Mouse (Mus musculus) kidney, adult 18-20 months (tissue): ENCODE measurements around the gene Trmt2a.
"Not testable (repeated sequence)": the region's sequence is repeated elsewhere in the genome, so short reads cannot be mapped to it uniquely, and the experiment has no call there.

Experiments
- DNase-seq: peaks from one replicate; pipeline ENCODE4 v3.0.0; 2021

Gene Trmt2a

DNA sequence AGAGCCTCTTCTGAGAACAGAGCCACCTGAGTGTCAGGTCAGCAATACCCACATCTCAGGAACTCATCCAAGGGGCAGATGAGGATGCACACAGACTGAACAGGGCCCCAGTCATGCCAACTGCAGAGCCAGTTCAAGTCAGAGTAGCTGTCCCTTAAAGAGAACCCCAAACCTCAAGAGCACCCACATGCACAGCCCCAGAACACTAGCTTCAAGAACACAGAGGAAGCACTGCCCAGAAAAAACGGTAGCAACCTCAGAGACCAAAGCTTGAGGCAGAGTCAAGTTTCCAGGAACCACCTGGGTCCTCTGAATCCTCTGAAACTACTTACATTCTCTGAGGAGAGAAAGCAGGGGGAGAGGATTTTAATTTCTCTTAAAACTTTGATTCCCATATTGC is 15.0 kb upstream of the Trmt2a start:
- DNase-seq: no peak

DNA sequence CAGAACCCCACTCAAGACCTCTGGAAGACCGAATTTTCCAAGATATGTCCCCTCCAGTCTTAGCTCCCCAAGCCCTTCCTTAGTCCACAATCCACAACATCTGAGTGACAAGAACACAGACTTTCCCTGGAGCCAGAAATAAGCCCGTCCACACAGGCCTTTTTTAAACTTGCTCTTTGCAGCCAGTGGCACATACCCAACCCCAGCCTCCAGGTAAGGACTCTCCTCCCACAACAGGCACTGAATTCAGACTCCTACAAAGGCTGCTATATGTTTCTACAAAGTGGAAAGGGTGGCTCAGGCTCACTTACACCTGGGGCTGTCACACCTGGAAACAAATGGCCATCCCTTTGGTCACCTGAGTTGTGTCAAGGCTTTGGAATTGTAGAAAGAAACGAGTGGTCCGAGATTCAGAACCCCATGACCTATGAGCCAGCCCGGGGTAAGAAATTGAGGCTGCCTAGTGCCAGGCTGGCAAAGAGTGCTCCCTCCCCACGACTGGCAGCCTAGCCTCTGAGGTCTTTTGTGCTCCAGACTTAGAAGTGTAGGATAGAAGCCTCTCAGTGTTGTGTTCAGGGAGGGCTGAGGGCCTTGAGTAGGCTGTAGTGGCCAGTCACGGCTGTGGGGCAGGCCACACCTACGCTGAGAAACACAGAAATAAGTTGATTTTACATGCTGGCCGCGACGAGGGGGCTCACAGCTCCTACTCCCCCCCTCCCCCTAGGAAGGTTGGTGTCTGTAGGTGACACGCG is 14.4 kb upstream of the Trmt2a start:
- DNase-seq: peak; percentile 27

DNA sequence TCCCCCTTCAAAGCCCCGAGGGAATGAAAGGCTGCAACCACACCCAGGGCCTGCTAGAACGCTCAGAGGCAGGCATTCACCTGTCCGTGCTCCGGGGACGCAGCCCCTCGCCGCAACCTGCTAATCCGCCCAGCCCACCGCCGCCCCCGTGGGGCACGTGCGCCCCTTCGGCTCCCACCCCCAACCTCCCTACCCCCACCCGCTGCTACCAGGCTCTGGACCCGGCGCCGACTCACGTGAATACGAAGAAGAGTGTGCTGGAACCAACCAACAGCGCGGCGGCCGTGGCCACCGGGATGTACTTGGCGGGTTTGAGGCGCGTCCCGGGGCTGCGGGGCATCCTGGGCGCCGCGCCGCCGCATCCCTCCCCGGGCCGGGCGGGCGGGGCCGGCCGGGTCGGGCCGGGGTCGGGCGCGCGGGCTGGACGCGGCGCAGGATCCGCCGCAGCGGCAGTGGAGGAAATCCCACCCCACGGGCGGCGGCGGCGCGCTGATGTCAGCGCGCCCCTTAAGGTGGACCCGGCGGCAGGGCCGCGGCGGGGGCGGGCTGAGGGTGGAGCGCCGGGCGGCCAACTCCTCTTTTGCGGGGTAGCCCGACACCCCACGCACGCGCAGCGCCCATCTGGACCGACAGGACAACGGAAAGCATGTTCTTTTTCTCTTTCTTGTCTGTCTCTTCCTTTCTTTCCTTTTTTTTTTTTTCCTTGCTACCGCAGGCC is 13.6 kb upstream of the Trmt2a start, which contains the start of gene Zdhhc8:
Gene Zdhhc8 (minus strand): TSS at position 466 of the 718 bp plus-strand sequence.
- DNase-seq: no peak

DNA sequence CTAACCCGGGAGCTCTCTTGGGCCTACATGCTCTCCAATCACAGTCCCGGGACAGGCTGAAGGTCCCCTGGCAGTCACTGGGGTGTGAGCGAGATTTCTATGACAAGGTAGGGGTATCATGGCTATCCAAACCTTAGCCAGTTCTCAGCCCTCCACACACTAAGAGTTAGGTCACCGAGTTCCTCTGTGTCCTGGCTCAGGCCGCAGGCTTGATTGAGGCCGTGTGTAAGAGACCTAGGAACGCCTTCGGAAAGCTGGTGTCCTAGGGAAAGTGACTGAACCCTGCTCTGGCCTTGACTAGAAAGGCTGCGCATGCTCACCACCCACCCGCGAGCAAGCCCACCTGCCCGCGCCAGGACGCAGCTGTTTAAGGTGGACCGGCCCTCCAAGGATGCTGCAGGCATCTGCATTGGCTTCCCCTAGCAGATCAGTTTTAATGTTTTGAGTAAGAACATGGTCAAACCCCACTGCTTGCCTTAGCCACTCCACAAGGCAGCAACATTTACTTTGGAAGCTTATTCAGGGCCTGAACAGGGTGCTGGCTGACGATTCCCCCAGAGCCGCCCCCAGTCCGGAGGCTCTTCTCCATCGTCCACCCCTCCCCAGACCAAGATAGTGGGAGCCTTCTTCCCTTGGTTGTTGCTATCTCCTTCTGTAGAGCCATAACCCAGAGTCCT is 13.0 kb upstream of the Trmt2a start:
- DNase-seq: peak; percentile 78

DNA sequence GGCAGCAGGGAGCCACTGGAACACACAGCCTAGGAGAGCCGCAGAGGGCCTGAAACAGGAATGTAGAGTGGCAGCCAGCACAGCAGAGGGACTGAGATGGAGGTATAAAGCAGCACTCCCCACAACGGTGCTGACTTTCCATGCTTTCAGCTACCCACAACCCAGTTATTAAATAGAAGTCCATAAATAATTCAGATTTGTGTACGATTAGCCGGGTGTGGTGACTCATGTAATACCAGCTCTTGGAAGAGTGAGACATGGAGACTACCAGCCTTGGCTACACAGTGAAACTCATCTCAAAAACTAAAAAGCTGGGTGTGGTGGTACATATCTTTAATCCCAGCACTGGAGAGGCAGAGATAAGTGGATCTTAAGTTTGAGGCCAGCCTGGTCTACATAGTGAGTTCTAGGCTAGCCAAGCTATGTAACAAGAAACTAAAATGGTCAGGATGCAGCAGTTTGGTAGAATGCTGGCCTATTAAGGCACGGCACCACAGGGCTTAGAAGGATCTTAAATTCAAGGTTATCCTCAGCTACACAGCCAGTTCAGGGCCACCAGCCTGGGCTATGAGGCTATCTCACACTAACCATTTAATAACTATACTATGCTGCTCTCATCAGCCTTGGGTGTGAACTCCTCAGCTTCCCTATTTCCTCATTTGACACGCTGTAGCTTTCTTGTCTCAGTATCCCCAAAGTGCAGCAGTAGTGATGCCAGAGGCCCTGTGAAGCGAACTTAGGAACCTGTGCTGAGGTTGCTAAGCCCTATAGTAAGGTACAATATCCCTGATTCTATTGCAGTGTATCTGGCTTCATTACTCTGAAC is 11.6 kb upstream of the Trmt2a start:
- no peak for DNase-seq

DNA sequence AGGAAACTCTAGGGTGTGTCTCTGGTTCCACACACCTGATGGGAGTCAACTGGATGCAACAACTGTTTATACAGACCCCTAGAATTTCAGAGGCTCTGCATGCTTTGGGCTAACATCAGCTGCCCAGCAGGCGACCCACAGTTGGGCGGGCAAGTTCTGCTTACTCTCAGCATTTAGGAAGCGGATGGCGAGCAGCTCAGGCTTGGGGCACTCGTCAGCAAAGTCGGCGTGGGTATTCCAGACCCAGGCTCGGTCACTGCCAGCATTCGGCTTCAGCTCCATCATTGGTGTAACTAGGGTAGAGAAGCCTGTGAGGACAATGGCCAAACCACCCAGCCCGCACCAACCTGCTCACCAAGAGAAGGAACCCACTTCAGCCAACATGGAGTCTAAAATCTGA is 6.9 kb upstream of the Trmt2a start:
- no peak for DNase-seq

DNA sequence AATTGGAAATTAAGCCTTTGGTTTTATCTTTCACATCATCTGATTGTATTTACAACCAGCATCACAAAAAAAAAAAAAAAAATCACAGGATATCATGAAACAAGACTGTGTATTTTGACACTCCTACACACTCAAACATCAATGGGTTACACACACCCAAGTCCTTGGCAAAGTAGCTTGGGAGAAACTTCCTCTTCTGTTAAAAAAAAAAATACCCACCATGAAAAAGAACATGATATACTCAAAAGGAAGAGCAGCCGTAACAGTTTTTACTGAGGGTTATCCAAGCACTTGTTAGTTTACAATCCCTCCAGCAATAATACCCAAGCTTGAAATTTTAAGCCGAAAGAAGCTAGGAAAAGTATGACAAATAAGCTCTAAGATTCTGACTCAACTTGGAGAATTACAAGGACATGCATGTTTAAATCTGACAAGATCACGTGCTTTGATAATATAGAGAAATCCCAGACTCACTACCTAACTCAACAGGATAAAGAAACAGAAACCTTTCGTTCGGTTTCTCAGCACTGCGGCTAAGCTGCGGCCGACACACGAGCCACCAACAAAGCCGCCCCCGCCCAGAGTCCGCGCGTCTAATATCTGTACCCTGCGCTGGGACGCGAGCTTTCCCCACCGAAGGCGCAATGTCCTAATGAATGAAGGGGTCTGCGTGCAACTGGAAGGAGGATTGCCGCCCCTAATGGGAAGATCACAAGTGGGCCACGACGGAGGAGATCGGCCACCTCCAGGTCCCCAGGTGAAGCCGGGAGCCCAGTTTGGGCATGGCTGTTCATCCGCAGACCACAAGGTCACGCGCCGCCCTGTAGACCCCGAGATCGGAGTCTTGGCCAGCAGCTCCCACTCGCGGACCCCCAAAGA is 719 bp upstream of the Trmt2a start:
- no peak for DNase-seq

DNA sequence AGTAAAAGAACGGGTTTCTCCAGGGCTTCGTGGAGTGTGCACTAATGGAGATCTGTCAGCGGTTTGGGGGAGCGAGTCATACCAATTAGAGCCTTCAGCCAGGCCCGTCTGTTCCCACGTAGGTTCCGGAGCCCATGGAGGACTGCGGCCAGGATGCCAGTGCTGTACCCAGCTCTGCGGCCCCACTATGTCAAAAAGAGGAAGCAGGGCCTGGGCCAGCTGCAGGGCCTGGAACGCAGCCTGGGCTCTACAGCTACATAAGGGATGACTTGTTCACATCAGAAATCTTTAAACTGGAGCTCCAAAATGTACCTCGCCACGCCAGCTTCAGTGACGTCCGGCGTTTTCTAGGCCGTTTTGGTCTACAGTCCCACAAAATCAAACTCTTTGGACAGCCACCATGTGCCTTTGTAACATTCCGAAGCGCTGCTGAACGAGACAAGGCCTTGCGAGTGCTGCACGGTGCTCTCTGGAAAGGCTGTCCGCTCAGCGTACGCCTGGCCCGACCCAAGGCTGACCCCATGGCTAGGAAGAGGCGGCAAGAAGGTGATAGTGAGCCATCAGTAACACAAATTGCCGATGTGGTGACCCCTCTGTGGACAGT is 987 bp downstream of the Trmt2a start:
- peak; percentile 41 for DNase-seq

DNA sequence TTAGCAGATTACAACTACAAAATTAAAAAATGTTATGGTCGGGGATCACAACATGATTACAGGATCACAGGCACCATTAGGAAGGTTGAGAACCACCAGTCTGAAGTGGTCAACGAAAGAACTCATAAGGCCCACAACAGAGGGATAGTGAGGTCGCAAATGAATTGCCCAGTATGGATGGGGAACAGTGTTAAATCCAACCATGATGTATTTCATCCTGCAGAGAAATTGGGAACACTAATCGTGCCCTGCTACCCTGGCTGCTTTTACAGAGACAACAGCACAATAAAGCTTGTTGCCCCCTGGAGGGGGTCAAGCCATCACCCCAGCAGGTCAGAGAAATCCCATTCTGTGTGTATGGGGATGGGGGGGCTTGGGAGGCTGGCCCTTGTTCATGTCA is 1.8 kb downstream of the Trmt2a start:
- no peak for DNase-seq

DNA sequence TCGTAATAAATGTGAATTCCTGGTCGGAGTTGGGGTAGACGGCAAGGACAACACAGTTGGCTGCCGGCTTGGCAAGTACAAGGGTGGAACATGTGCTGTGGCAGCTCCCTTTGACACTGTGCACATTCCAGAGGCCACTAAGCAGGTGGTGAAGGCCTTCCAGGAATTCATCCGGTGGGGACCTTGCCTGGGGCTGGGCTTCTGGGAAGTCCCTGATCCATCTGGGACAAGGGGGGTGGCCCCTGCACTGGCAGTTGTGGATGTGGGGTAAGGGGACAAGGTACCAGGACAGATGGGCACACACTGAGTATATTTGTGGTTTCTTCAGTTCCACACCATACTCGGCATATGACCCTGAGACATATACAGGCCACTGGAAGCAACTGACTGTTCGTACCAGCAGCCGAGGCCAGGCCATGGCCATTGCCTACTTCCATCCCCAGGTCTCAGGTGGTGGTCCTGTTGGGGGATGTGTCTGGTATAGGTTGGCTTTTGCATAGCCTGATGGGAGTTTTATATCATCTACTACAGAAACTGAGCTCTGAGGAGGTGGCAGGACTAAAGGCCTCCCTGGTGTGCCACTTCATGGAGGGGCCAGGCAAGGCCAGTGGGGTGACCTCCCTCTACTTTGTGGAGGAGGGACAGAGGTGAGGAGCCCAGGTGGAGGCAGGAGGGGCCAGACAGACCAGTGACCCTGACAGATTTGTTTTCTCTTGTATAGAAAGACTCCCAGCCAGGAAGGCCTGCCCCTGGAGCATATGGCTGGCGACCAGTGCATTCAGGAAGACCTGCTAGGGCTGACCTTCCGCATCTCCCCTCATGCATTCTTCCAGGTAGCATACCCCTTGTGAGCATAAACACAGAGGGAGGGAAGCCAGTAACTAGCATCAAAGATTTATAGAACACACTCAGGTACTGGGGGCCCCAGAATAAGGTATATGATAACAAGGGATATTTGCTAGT is 2.6 kb downstream of the Trmt2a start:
- DNase-seq: no peak

DNA sequence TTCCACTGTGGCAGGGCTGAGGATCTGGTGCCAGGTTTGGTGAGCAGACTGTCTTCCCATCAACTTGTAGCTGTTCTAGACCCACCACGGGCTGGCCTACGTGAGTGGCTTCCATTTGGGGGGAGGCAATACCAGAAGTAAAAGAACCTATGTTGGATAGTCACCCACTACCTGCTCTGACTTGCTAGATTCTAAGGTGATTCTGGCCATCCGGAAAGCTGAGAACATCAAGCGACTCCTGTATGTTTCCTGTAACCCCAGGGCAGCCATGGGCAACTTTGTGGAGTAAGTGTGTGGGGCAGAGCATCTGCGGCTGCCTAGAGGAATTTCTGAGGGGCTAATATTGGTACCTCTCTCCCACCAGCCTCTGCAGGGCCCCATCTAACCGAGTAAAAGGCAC is 4.3 kb downstream of the Trmt2a start:
- DNase-seq: no peak

DNA sequence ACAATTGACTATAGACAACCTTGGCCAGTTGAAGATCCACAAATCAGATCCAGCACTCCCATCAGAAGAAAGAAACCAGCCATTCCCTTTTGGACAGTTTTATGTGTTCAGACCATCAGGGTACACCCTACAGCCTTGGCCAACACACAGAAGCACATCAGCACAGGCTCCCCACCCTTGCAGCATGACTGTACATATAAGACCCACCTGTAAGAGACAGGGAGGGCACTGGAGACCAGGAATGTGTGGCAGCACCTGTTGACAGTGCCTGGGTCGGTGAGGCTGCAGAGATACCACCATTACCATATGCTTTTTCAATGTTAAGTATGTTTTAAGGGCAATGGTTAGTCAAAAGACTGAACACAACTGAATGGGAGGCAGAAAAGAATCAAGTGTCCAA is 5.4 kb downstream of the Trmt2a start:
- no peak for DNase-seq

DNA sequence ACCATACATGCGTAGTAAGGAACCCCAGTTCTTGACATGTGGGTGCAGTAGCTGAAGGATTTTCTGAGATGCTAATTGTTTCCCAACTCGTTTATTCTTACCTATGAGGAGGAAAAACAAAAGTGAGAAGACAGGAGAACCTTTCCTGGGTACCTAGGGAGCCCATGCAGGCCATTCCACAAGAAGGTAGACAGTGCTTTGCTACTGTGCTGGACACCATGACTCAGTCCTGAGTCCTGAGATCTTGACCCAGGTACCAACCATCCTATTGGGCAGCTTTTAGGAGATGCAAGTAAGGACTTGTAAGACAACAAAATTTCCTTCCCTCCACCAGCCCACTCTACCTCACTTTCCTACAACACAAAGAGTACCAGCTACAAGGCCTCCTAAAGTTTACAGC is 9.7 kb downstream of the Trmt2a start, which contains the start of gene Gm49776:
Gene Gm49776 (minus strand): TSS at position 101 of the 400 bp plus-strand sequence.
- no peak for DNase-seq

DNA sequence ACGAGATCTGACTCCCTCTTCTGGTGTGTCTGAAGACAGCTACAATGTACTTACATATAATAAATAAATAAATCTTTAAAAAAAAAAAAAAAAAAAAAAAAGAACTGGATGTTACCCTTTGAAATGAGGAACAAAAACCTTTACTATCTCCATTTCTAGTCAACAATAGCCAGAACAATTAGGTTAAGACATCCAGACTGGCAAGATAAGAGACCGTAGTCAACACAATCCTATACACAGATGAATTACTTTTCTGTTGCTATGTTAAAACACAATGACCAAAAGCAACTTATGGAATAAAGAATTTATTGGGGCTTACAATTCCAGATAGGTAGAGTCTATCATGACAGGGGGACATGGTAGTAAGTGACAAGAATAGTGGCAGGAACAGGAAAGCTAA is 16.5 kb downstream of the Trmt2a start:
- no peak for DNase-seq

DNA sequence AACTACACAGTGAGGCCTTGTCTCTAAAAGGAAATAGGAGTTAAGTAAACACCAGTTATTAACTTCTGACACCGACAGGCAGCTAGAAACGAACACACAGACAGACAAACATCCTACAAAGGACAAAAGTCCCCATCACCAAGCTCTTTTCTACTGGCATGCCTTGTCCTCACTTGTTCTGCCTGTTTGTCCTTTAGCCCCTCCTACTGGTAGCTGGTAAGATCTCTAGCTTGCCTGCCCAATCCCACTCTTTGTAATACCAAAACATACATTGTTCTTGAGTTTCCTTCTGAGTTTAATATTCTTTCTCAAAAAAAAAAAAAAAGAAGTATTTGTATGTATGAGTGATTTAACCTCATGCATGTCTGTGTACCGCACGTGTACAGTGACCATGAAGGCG is 19.7 kb downstream of the Trmt2a start:
- DNase-seq: no peak

DNA sequence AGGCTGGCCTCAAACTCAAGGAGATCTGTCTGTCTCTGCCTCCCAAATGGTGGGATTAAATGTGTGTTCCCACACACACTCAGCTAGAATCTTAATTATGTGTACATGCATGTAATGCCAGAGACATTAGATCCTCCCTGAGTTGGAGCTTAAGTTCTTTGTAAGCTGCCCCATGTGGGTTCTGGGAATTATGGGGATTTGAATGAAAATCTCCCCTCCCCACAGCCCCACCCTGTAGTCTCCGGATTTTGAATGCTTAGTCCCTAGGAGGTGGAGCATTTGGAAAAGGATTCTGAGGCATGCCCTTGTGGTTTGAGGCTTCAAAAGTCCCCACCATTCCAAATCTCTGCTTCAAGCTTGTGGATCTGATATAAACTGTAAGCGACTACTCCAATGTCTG is 26.7 kb downstream of the Trmt2a start:
- no peak for DNase-seq

DNA sequence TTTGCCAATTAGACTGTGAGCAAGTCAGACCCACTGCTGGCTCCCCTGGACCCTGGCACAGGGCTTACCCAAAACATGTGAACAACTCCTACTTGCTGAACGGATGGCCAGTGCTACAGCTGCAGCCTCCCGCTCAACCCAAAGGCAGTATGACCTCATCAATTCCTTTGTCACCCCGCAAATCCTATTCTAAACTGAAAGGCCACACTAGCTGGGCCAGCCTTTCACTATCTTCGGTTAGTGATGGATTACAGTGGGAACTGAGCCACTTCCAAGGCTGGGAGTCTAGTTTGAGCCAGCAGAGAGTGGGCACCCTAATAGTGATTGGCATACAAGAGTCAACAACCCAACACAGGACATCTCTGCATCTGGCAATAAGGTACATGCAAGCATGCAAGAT is 39.7 kb downstream of the Trmt2a start:
- DNase-seq: no peak

DNA sequence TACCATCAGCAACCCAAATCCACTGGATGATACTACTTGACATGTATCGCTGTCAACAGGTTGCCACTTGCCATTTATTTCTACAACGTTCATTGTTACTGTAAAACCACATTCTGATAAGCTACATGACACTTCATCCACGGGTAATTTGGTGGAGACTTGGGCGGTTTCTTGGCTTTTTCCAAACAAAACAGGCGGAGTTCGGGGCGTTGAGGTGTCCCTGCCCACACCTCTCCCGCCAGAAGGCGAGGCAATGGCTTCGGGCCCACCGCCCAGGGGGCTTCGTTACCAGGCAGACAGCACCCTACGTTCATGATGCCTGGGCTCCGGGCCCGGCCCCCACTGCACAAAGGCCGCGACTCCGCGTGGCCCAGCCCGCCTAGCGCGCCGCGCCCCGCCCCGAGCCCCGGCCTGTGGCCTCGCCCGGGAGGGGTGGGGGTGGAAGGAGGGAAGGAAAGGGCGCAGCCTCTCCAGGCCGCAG is 40.1 kb downstream of the Trmt2a start:
- DNase-seq: no peak

DNA sequence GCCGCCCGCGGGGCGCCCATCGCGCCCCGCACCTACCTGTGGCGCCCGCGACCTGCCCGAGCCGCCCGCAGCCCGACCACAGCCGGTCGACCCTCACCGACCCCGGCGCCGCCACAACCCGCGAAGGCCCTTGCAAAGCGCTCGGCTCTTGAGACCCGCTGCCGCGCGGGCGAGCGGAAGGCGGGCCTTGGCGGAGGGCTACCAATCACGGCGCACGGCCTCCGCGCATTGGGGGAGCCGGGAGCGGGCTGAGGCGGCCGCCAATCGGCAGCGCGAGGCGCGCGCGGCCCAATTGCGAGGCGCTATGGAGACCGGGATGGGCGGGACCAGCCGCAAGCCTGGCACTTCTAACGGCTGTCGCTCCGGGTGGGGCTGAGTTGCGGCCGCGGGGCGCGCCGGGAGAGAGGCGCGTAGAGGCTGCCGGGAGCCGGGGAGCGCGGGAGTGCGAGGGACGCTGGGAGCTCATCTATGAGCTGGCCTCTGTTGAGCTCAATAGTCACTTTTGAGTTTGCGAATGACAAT is 40.6 kb downstream of the Trmt2a start, which contains the start of gene Dgcr8:
Gene Dgcr8 (minus strand): TSS at position 180 of the 522 bp plus-strand sequence.
- peak; percentile 97 for DNase-seq

DNA sequence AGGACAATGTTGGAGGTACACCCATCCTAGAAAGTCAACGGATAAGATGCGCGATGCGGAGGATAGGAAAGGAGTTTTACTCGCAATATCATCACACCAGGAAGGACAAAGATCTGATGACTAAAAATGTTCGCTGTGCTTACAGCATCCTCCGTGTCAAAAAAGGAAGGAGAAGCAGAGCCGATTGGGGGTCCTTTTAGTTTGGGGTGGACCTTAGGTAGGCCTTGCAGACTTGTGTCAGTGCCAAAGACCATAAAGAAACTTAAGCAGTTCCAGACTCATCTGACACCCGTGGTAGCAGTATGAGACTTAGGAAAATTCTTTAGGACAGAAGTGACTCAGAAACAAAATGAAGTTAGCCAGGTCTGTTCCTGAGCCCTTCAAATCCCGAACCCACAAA is 41.1 kb downstream of the Trmt2a start:
- not testable (repeated sequence) for DNase-seq
